Mouse (Mus musculus) ovary, postnatal 14 days (tissue): ENCODE data around the gene A130010J15Rik.

Experiments
- DNase-seq: peaks from one replicate; pipeline ENCODE4 v3.0.0; 2022; ENCODE audit warnings: low spot score

Gene A130010J15Rik

GRCm38 (mm10) chr1:193156316-193157110 lies 11.3 kb upstream of the A130010J15Rik start:
- no peak for DNase-seq

DNA sequence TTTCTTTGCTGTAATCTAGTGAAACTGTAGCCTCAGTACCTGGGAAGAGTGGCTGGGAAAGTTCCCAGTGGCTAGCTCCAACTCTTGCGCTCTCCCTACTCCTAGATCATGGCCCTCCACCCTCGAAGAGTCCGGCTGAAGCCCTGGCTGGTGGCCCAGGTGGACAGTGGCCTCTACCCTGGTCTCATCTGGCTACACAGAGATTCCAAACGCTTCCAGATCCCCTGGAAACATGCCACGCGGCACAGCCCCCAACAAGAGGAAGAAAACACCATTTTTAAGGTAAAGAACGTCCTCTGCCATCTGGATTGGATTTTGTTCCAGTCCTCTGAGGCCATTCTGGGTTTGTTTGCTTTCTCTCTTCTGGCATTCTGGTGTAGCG lies 10.7 kb upstream of the A130010J15Rik start:
- no peak for DNase-seq

GRCm38 (mm10) chr1:193159163-193159562 lies 8.7 kb upstream of the A130010J15Rik start:
- DNase-seq, result no peak

GRCm38 (mm10) chr1:193159613-193160012 lies 8.2 kb upstream of the A130010J15Rik start:
- DNase-seq, result no peak

GRCm38 (mm10) chr1:193160317-193161032 lies 7.4 kb upstream of the A130010J15Rik start:
- DNase-seq, result no peak

DNA sequence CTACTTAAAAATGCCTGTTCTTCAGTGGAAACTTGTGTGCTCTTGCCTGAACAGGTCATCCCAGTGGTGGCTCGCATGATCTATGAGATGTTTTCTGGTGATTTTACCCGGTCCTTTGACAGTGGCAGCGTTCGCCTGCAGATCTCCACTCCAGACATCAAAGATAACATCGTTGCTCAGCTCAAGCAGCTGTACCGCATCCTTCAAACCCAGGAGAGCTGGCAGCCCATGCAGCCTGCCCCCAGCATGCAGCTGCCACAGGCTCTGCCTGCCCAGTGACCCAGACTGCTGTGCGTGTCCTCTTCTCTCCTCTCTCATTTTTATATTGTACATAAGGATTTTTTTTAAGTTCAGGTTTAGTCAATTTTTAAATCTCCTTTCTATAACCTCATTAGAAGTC lies 1.4 kb downstream of the A130010J15Rik start:
- no peak for DNase-seq

GRCm38 (mm10) chr1:193169856-193170255 lies 2.0 kb downstream of the A130010J15Rik start:
- DNase-seq, result no peak

GRCm38 (mm10) chr1:193172991-193173809 lies 5.4 kb downstream of the A130010J15Rik start:
- DNase-seq, result peak; percentile 91

DNA sequence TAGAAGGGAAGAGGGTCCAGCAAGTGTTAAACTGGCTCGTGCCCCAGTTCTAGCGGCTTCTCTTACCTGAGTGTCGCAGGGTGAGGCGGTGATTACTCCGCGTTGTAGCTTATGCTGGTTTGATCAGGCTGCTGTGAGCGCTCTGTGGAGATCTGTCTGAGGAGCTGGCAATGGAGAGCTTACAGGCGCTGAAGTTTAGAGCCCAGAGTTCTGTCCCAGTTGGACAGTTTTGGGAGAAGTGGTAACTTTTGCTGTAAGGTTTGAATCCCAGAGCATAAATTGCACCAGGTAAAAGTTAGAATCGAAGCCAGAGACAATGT lies 5.9 kb downstream of the A130010J15Rik start:
- DNase-seq, result no peak

DNA sequence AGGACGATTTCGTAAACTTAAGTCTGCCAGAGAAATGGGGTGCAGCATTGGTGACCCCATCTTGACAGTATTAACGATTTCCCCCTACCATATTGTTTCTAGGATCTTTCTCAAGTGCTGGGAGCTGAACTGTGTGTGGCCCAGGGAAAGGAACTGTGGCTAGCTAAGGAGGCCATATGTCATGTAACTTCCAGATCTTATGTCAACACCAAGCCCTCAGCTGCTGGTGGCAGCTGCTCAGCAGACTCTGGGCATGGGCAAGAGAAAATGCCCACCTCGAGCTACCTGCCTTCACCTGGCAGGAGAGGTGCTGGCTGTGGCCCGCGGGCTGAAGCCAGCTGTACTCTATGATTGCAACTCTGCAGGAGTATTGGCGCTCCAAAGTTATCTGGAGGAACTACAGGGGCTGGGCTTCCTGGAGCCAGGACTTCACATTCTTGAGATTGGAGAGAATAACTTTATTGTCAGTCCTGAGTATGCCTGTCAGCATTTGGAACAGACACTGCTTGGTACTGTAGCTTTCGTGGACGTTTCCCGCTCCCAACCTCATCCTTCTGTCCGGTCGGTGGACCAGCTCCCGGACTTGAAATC lies 6.4 kb downstream of the A130010J15Rik start:
- DNase-seq, result no peak

GRCm38 (mm10) chr1:193181104-193181503 lies 13.3 kb downstream of the A130010J15Rik start:
- no peak for DNase-seq

DNA sequence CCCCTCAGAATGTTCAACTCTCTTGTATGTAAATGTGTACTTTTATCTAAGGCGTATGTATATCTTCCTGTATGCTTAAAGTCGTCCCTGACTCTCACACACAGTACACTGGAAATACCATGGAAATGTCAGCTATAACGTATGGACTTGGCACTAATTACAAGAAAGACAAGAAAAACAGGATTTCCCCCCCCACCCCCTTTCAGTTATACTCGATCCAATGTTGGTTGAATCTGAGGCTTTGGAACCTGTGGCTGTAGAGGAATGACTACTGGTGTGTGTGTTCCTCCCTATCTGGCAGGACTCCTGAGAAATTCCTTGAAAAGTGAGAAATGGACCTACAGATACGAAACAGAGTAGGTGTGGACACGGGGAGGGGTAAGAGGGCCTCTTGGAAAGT lies 20.4 kb downstream of the A130010J15Rik start:
- no peak for DNase-seq

GRCm38 (mm10) chr1:193189151-193189621 lies 21.3 kb downstream of the A130010J15Rik start:
- DNase-seq, result peak; percentile 32

GRCm38 (mm10) chr1:193189771-193190170 lies 21.9 kb downstream of the A130010J15Rik start:
- no peak for DNase-seq

DNA sequence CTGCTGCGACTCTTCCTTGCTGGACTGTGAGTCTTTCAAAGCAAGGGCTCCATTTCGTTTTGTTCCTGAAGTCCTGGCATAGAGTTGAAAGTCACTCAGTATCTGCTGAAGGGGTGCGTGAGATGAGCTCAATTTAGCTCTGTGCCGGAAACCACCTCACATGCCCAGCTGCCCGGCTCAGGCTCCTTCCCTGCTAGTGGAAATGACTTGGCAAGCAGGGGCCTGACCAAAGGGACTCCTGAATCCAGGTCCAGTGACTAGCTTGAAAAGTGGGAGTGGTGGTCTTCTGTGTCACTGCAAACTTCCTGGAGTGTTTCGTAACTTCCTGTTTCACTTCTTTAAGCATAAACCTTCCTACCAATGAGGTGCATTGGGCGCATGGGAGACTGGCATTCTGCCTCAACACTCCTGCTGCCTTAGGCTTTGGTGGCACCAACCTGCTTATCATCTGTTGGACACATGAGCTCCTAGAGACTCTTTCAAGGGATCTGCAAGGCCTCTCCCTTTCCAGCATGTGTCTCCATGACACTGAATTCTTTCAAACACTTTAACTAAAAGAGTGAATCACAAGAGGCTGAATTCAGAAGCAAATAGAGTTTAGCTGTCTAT lies 23.9 kb downstream of the A130010J15Rik start:
- no peak for DNase-seq

DNA sequence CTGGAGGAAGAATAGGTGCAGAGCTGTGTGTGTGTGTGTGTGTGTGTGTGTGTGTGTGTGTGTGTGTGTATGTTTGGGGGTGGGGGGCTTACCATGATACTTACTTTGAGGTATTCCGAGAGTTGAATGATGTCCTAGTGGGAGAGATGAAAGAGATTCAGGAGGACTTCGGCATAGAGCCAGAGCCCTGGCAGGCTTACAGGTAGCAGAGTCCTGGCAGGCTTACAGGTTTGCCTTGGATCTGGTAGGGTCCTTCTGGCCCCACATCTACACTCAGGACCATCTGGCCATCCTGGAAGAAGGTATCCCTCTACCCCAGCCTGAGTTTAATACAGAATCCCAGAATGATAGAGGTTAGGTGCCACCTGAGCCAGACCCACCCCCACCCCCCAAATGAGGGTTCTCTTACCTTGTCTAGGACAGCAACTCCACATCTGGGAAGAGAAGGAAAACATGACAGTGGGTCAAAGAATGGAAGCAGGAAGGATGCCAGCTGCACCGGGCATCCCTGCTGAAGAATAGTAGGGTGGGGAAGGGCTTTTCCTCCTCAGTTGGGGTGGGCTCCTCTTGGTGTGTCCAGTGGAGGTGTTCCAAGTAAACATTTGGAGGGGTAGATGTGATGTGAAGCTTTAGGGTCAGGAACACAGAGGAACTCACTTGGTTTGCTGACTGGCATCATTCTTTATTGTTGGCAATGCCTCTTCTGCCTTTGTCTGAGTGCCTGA lies 26.7 kb downstream of the A130010J15Rik start:
- DNase-seq, result no peak

GRCm38 (mm10) chr1:193195169-193195810 lies 27.4 kb downstream of the A130010J15Rik start:
- DNase-seq, result no peak

GRCm38 (mm10) chr1:193197494-193198205 lies 29.8 kb downstream of the A130010J15Rik start:
- no peak for DNase-seq

DNA sequence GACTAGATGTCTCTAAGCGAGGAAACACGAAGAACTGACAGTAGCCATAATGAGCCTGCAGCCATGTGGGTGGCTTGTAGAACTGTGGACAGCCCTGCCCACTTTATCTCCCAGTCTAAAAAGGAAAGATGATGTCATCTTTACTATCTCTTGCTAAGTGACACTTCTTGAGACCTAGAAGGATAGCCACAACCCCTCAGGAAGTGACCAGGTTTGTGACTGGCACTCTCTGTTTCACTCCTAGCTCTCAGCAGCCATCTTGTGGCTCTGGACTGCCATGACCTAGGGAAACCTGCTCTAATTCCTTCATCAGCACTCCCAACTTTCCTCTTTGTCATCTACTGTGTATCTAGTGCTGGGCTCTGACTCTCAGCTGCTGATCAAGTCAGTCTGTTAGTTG lies 30.5 kb downstream of the A130010J15Rik start:
- no peak for DNase-seq
